7 mouse cellular contexts compared by ENCODE assay signal in genomic region chr10:75872915-75873542, GRCm38 (mm10). TPM values are rescaled to one million over a fixed set of nuclear protein-coding genes. Genes with fewer than 3 reads are reported as not detected.
DNase-seq lines count a peak whose midpoint lies in the region; ATAC-seq lines count a peak whose summit lies in the region.

No protein-coding gene starts in this region.

- peak overlapping the region; percentile 54 for H3K4me2 ChIP-seq in hindbrain, embryonic 15.5 days

- H3K4me3 ChIP-seq in hindbrain, embryonic 15.5 days = peak overlapping the region; percentile 35

- peak overlapping the region; percentile 69 for H3K27ac ChIP-seq in hindbrain, embryonic 15.5 days (replicated peaks)

- no peaks in the 10 kb centered on the region for H3K9me3 ChIP-seq in hindbrain, embryonic 15.5 days

- H3K36me3 ChIP-seq in hindbrain, embryonic 15.5 days = no peaks in the 10 kb centered on the region

- H3K27me3 ChIP-seq in hindbrain, embryonic 15.5 days = no peaks in the 10 kb centered on the region

- peak; percentile 60 to 67 for DNase-seq in adrenal gland, adult 18-20 months (ENCODE audit: low spot score in 2 of 2)
- peak; percentile 59 to 89 for DNase-seq in cerebellum, postnatal 4 days (ENCODE audit: low spot score in 2 of 2)
- DNase-seq in gastrocnemius, adult 18-20 months (ENCODE audit: low spot score) = peak; percentile 73
- peak; percentile 66 to 76 for DNase-seq in layer of hippocampus, postnatal 36 days
- peak; percentile 91 for DNase-seq in lung, postnatal 10 days
- DNase-seq in retina, embryonic 14.5 days (ENCODE audit: low spot score) = peak; percentile 88

- peak overlapping the region; percentile 15 for H3K9ac ChIP-seq in hindbrain, embryonic 15.5 days

- peak; percentile 98 for ATAC-seq in hindbrain, embryonic 15.5 days (ENCODE audit: low FRiP score, low read depth)

- 0% methylated on average over 11 of the region's 11 CpGs for WGBS in hindbrain, embryonic 15.5 days

- H3K4me1 ChIP-seq in hindbrain, embryonic 15.5 days (replicated peaks) = peaks cover 16% of the 10 kb centered on the region

RNA-seq across cellular contexts. Expression of gene Mif, which starts 13.0 kb away (rescaled TPM):
- total RNA-seq in adrenal gland, adult 18-20 months (2021) = 100 to 1,000 TPM; 221 to 268 TPM
- total RNA-seq in gastrocnemius, adult 18-20 months (2021) = 100 to 1,000 TPM; 150 to 158 TPM
- 1,663 and 1,704 TPM in 2 replicates for polyA plus RNA-seq in hindbrain, embryonic 15.5 days (2015; fragmentation: Nextera tagmentation; extraction: Ambion mirVana)
- total RNA-seq in layer of hippocampus, postnatal 36 days (2021) = 100 to 1,000 TPM; 432 to 467 TPM

RNA-seq across cellular contexts. Expression of gene Derl3, which starts 20.2 kb away (rescaled TPM):
- total RNA-seq in adrenal gland, adult 18-20 months (2021) = 1 to 10 TPM; 1.4 to 2.3 TPM
- under 1 TPM in 1 of 2 experiments, not detected in 1; 0.38 TPM for total RNA-seq in gastrocnemius, adult 18-20 months (2021)
- polyA plus RNA-seq in hindbrain, embryonic 15.5 days (2015; fragmentation: Nextera tagmentation; extraction: Ambion mirVana) = 1.7 and 2.0 TPM in 2 replicates
- 1 to 10 TPM; 4.7 to 9.1 TPM for total RNA-seq in layer of hippocampus, postnatal 36 days (2021)

RNA-seq across cellular contexts. Expression of gene Gstt2, which starts 35.8 kb away (rescaled TPM):
- total RNA-seq in adrenal gland, adult 18-20 months (2021) = 10 to 100 TPM; 25.5 to 31.1 TPM
- 1 to 10 TPM; 2.6 to 3.4 TPM for total RNA-seq in gastrocnemius, adult 18-20 months (2021)
- polyA plus RNA-seq in hindbrain, embryonic 15.5 days (2015; fragmentation: Nextera tagmentation; extraction: Ambion mirVana) = 6.6 and 6.8 TPM in 2 replicates
- total RNA-seq in layer of hippocampus, postnatal 36 days (2021) = 1 to 10 TPM; 2.5 to 3.4 TPM

RNA-seq across cellular contexts. Expression of gene Smarcb1, which starts 48.4 kb away (rescaled TPM):
- 10 to 100 TPM; 64.4 to 70.6 TPM for total RNA-seq in adrenal gland, adult 18-20 months (2021)
- total RNA-seq in gastrocnemius, adult 18-20 months (2021) = 10 to 100 TPM; 14.2 to 16.6 TPM
- 251 and 263 TPM in 2 replicates for polyA plus RNA-seq in hindbrain, embryonic 15.5 days (2015; fragmentation: Nextera tagmentation; extraction: Ambion mirVana)
- total RNA-seq in layer of hippocampus, postnatal 36 days (2021) = 10 to 100 TPM; 81.4 to 86.0 TPM

RNA-seq across cellular contexts. Expression of gene Gstt4, which starts 50.7 kb away (rescaled TPM):
- not detected for total RNA-seq in adrenal gland, adult 18-20 months (2021)
- total RNA-seq in gastrocnemius, adult 18-20 months (2021) = not detected
- not detected in 2 replicates for polyA plus RNA-seq in hindbrain, embryonic 15.5 days (2015; fragmentation: Nextera tagmentation; extraction: Ambion mirVana)
- not detected for total RNA-seq in layer of hippocampus, postnatal 36 days (2021)

Comparison
In these comparisons a context has a peak if more than half of its experiments do, and no peak if none do; other contexts are left out.
1. Peak in every context shown above with its lines: DNase-seq, ATAC-seq, H3K4me3 ChIP-seq and H3K27ac ChIP-seq.
2. RNA of gene Gstt2, which starts 35.8 kb away (total RNA-seq): 25.5 to 31.1 TPM in adrenal gland, adult 18-20 months; 2.6 to 3.4 TPM in gastrocnemius, adult 18-20 months and 2.5 to 3.4 TPM in layer of hippocampus, postnatal 36 days; every median in the first group is over 4 times any median in the second.